Mouse (Mus musculus) urinary bladder, adult 18-20 months (tissue): ENCODE data around the gene Gm10772.
"Not testable (repeated sequence)": the region's sequence is repeated elsewhere in the genome, so short reads cannot be mapped to it uniquely, and the experiment has no call there.

ENCODE experiments used
- DNase-seq, 2 experiments: peaks; one replicate each; pipeline ENCODE4 v3.0.0; 2022; ENCODE audit warnings: low spot score in 2 of 2, mixed read lengths in 2 of 2

Gm10772 gene

GRCm38 (mm10) chr13:66227473-66227872, at the start of gene Gm10772:
Gene Gm10772, minus strand, starts transcription at chr13:66227573.
- not testable (repeated sequence) for DNase-seq

GRCm38 (mm10) chr13:66263914-66264313, 36.5 kb upstream of the Gm10772 start:
- not testable (repeated sequence) for DNase-seq

GRCm38 (mm10) chr13:66263141-66263540, 35.8 kb upstream of the Gm10772 start:
- not testable (repeated sequence) for DNase-seq

- DNase-seq: no peak
These were observed 13.0 kb downstream of the Gm10772 start for GRCm38 (mm10) chr13:66214349-66214748.

- not testable (repeated sequence) for DNase-seq
These were observed 13.6 kb downstream of the Gm10772 start for GRCm38 (mm10) chr13:66213811-66214210.

GRCm38 (mm10) chr13:66179172-66179571, 48.2 kb downstream of the Gm10772 start:
- DNase-seq: not testable (repeated sequence)
